Mouse (Mus musculus): ENCODE results near the gene Arhgef3. TPM values are rescaled to one million over a fixed set of nuclear protein-coding genes. Genes with fewer than 3 reads are reported as not detected.

The Arhgef3 gene
- polyA plus RNA-seq (2021; fragmentation: Nextera tagmentation), result 22.1 TPM in 2 replicates
- long read RNA-seq, experiment 1, transcript Arhgef3-202 (10 exons, 3,618 nt), result major isoform, 29 of 68 reads
- long read RNA-seq, experiment 1, partial matches to known transcripts, result 6 of 68 reads
- long read RNA-seq, experiment 1, other reads (novel, unspliced or antisense), result 32 of 68 reads
- long read RNA-seq, experiment 2, transcript Arhgef3-202 (10 exons, 3,618 nt), result major isoform, 247 of 350 reads
- long read RNA-seq, experiment 2, transcript Arhgef3-201 (11 exons, 3,585 nt), result minor isoform, 6 of 350 reads
- long read RNA-seq, experiment 2, partial matches to known transcripts, result 38 of 350 reads
- long read RNA-seq, experiment 2, other reads (novel, unspliced or antisense), result 59 of 350 reads

DNA sequence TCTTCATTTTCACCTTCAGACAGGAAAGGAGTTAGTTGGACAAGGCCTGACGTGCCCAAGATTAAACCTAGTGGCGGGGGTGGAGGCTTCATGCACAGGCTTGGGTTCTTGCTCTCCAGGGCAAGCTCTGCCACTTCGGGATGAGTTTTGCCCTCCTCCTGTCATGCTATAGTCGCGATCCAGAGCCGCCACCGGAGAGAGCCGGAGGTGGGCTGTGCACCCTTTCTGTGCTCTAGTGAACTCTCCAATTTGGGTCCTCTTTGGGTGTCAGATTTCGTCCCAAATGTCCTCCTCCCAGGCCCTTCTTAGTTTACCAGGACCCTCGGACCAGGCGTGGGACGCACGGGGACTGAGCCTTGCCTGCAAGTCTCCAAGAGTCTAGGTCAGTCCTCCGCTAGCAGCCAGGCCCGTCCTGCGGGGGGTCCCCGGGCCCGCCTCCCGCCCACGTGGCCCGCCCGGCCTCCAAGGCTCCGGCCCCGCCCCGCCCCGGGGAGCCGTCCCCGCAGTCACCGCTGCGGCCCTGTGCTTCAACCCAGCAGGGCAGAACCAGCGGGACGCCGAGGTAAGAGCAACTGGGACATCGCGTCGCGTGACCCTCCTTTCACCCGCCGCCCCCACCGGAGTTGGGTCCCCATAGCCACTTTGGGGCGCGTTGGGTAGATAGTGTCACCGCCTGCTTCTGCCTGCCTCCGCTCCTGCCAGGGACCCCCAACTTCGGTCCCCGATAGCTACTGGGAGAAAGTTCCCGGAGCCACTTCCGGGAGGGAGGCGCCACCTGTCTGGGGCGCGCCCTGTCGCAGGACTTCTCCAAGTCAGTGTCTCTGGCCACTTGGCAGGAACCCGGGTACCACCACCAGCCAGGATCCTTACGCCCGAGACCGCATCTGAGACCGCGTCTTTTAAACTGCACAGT is at the start of gene Arhgef3:
Gene Arhgef3, plus strand, starts transcription at position 538 of the 913 bp plus-strand sequence.

GRCm38 (mm10) chr14:27428573-27428972 is 313.9 kb downstream of the Arhgef3 start, which contains the start of gene Fam208a:
Gene Fam208a (plus strand): TSS chr14:27428834.

Small RNA genes within 50 kb of the gene (microRNA-seq; reads per million reads assigned to microRNA genes)
- not detected for gene Gm23633

Other genes starting within 250 kb of the Arhgef3 start
- 0.14 TPM in 1 of 2 replicates, not detected in the other for gene Asb14, start 220.3 kb upstream of the Arhgef3 start, polyA plus RNA-seq (2021; fragmentation: Nextera tagmentation)
- gene Appl1, start 143.7 kb upstream of the Arhgef3 start, polyA plus RNA-seq (2021; fragmentation: Nextera tagmentation), result 88.1 and 89.3 TPM in 2 replicates
- not detected in 2 replicates for gene Hesx1, start 120.5 kb upstream of the Arhgef3 start, polyA plus RNA-seq (2021; fragmentation: Nextera tagmentation)
- gene Il17rd, start 76.0 kb upstream of the Arhgef3 start, polyA plus RNA-seq (2021; fragmentation: Nextera tagmentation), result 1.2 and 1.5 TPM in 2 replicates